Mouse (Mus musculus): ENCODE data around the gene Pxdc1. TPM values are rescaled to one million over a fixed set of nuclear protein-coding genes. Genes with fewer than 3 reads are reported as not detected.
A peak's percentile ranks its signal among the peaks of the same experiment; 100 is the strongest.

The Pxdc1 gene
- polyA plus RNA-seq, 1 experiment from 2014 or later = 19.3 TPM

- H3K27me3 ChIP-seq (ENCODE audit: control insufficient read depth, insufficient read depth, low read length) = no peaks in the 10 kb centered on the region
- peak overlapping the region; percentile 55 for H3K27ac ChIP-seq (ENCODE audit: low read length)
- WGBS = 59% methylated on average over 9 of the region's 9 CpGs
- no peaks in the 10 kb centered on the region for H3K36me3 ChIP-seq (ENCODE audit: control insufficient read depth, insufficient read depth)
- no peak overlapping the region for H3K9ac ChIP-seq (ENCODE audit: low read length)
- H3K4me3 ChIP-seq (ENCODE audit: low read length) = no peak overlapping the region
- no peak for ATAC-seq (replicated peaks; ENCODE audit: extremely low read depth, insufficient read depth, low FRiP score)
- H3K4me2 ChIP-seq (ENCODE audit: low read depth, low read length) = peak overlapping the region; percentile 24; the same call in 1 of the 2 replicates
- no peaks in the 10 kb centered on the region for H3K9me3 ChIP-seq (replicated peaks; ENCODE audit: control insufficient read depth, low read length)
- peaks cover 12% of the 10 kb centered on the region for H3K4me1 ChIP-seq (ENCODE audit: control insufficient read depth, insufficient read depth, low read length)
These were observed 30.0 kb upstream of the Pxdc1 start for GRCm38 (mm10) chr13:34683270-34683669.

- 68% methylated on average over 5 of the region's 5 CpGs for WGBS
- Histone ChIP-seq H3K4me1 (ENCODE audit: control insufficient read depth, insufficient read depth, low read length) (0 out of 2 replicates have a peak, but pooled peaks cover 2% of the 10 kb centered on the region), H3K9me3 (replicated peaks; ENCODE audit: control insufficient read depth, low read length) (no peaks in the 10 kb centered on the region), H3K4me3 (ENCODE audit: low read length) (no peak overlapping the region), H3K36me3 (ENCODE audit: control insufficient read depth, insufficient read depth) (no peaks in the 10 kb centered on the region), H3K9ac (ENCODE audit: low read length) (no peak overlapping the region), H3K27me3 (ENCODE audit: control insufficient read depth, insufficient read depth, low read length) (no peaks in the 10 kb centered on the region), H3K27ac (ENCODE audit: low read length) (peak overlapping the region; percentile 1; the same call in 1 of the 2 replicates), H3K4me2 (ENCODE audit: low read depth, low read length) (no peak overlapping the region)
- ATAC-seq (replicated peaks; ENCODE audit: extremely low read depth, insufficient read depth, low FRiP score) = no peak
These were observed 23.2 kb upstream of the Pxdc1 start for GRCm38 (mm10) chr13:34676507-34676906.

- H3K9ac ChIP-seq (ENCODE audit: low read length) = no peak overlapping the region
- H3K27me3 ChIP-seq (ENCODE audit: control insufficient read depth, insufficient read depth, low read length) = no peaks in the 10 kb centered on the region
- H3K27ac ChIP-seq (ENCODE audit: low read length) = peak overlapping the region; percentile 40
- H3K4me2 ChIP-seq (ENCODE audit: low read depth, low read length) = no peak overlapping the region
- H3K36me3 ChIP-seq (ENCODE audit: control insufficient read depth, insufficient read depth) = no peaks in the 10 kb centered on the region
- no peak for ATAC-seq (replicated peaks; ENCODE audit: extremely low read depth, insufficient read depth, low FRiP score)
- whole genome bisulfite sequencing = 51% methylated on average over 7 of the region's 7 CpGs
- no peaks in the 10 kb centered on the region for H3K9me3 ChIP-seq (replicated peaks; ENCODE audit: control insufficient read depth, low read length)
- H3K4me1 ChIP-seq (ENCODE audit: control insufficient read depth, insufficient read depth, low read length) = 0 out of 2 replicates have a peak, but pooled peaks cover 2% of the 10 kb centered on the region
- no peak overlapping the region for H3K4me3 ChIP-seq (ENCODE audit: low read length)
These were observed 22.6 kb upstream of the Pxdc1 start for GRCm38 (mm10) chr13:34675847-34676383.

GRCm38 (mm10) chr13:34673354-34673753 is 20.1 kb upstream of the Pxdc1 start:
- H3K36me3 ChIP-seq (ENCODE audit: control insufficient read depth, insufficient read depth) = no peaks in the 10 kb centered on the region
- H3K4me2 ChIP-seq (ENCODE audit: low read depth, low read length) = no peak overlapping the region
- no peaks in the 10 kb centered on the region for H3K27me3 ChIP-seq (ENCODE audit: control insufficient read depth, insufficient read depth, low read length)
- H3K4me3 ChIP-seq (ENCODE audit: low read length) = no peak overlapping the region
- H3K9ac ChIP-seq (ENCODE audit: low read length) = no peak overlapping the region
- ATAC-seq (replicated peaks; ENCODE audit: extremely low read depth, insufficient read depth, low FRiP score) = no peak
- WGBS = 73% methylated on average over 5 of the region's 5 CpGs
- no peak overlapping the region for H3K27ac ChIP-seq (ENCODE audit: low read length)
- 0 out of 2 replicates have a peak, but pooled peaks cover 2% of the 10 kb centered on the region for H3K4me1 ChIP-seq (ENCODE audit: control insufficient read depth, insufficient read depth, low read length)
- H3K9me3 ChIP-seq (replicated peaks; ENCODE audit: control insufficient read depth, low read length) = no peaks in the 10 kb centered on the region

- Histone ChIP-seq H3K4me1 (ENCODE audit: control insufficient read depth, insufficient read depth, low read length) (no peaks in the 10 kb centered on the region), H3K9me3 (replicated peaks; ENCODE audit: control insufficient read depth, low read length) (0 out of 2 replicates have a peak, but pooled peaks cover 3% of the 10 kb centered on the region), H3K4me3 (ENCODE audit: low read length) (no peak overlapping the region), H3K27me3 (ENCODE audit: control insufficient read depth, insufficient read depth, low read length) (no peaks in the 10 kb centered on the region), H3K27ac (ENCODE audit: low read length) (no peak overlapping the region), H3K4me2 (ENCODE audit: low read depth, low read length) (no peak overlapping the region), H3K9ac (ENCODE audit: low read length) (no peak overlapping the region), H3K36me3 (ENCODE audit: control insufficient read depth, insufficient read depth) (no peaks in the 10 kb centered on the region)
- 65% methylated on average over 16 of the region's 16 CpGs for whole genome bisulfite sequencing
- ATAC-seq (replicated peaks; ENCODE audit: extremely low read depth, insufficient read depth, low FRiP score) = no peak
These were observed 16.9 kb upstream of the Pxdc1 start for GRCm38 (mm10) chr13:34669919-34670865.

- H3K9me3 ChIP-seq (replicated peaks; ENCODE audit: control insufficient read depth, low read length) = 0 out of 2 replicates have a peak, but pooled peaks cover 3% of the 10 kb centered on the region
- WGBS = 58% methylated on average over 8 of the region's 8 CpGs
- H3K36me3 ChIP-seq (ENCODE audit: control insufficient read depth, insufficient read depth) = no peaks in the 10 kb centered on the region
- no peak overlapping the region for H3K4me3 ChIP-seq (ENCODE audit: low read length)
- H3K4me2 ChIP-seq (ENCODE audit: low read depth, low read length) = no peak overlapping the region
- H3K9ac ChIP-seq (ENCODE audit: low read length) = no peak overlapping the region
- no peak overlapping the region for H3K27ac ChIP-seq (ENCODE audit: low read length)
- H3K27me3 ChIP-seq (ENCODE audit: control insufficient read depth, insufficient read depth, low read length) = no peaks in the 10 kb centered on the region
- H3K4me1 ChIP-seq (ENCODE audit: control insufficient read depth, insufficient read depth, low read length) = no peaks in the 10 kb centered on the region
- no peak for ATAC-seq (replicated peaks; ENCODE audit: extremely low read depth, insufficient read depth, low FRiP score)
These were observed 13.9 kb upstream of the Pxdc1 start for GRCm38 (mm10) chr13:34667197-34667596.

GRCm38 (mm10) chr13:34665074-34665473 is 11.8 kb upstream of the Pxdc1 start:
- Histone ChIP-seq H3K4me3 (ENCODE audit: low read length) (no peak overlapping the region), H3K27ac (ENCODE audit: low read length) (no peak overlapping the region), H3K9me3 (replicated peaks; ENCODE audit: control insufficient read depth, low read length) (0 out of 2 replicates have a peak, but pooled peaks cover 3% of the 10 kb centered on the region), H3K9ac (ENCODE audit: low read length) (no peak overlapping the region), H3K4me2 (ENCODE audit: low read depth, low read length) (no peak overlapping the region), H3K27me3 (ENCODE audit: control insufficient read depth, insufficient read depth, low read length) (no peaks in the 10 kb centered on the region), H3K4me1 (ENCODE audit: control insufficient read depth, insufficient read depth, low read length) (no peaks in the 10 kb centered on the region), H3K36me3 (ENCODE audit: control insufficient read depth, insufficient read depth) (no peaks in the 10 kb centered on the region)
- WGBS = 80% methylated on average over 4 of the region's 4 CpGs
- ATAC-seq (replicated peaks; ENCODE audit: extremely low read depth, insufficient read depth, low FRiP score) = no peak

GRCm38 (mm10) chr13:34663762-34664161 is 10.5 kb upstream of the Pxdc1 start:
- ATAC-seq (replicated peaks; ENCODE audit: extremely low read depth, insufficient read depth, low FRiP score) = no peak
- 76% methylated on average over 6 of the region's 6 CpGs for WGBS
- H3K36me3 ChIP-seq (ENCODE audit: control insufficient read depth, insufficient read depth) = no peaks in the 10 kb centered on the region

GRCm38 (mm10) chr13:34659507-34659906 is 6.2 kb upstream of the Pxdc1 start:
- H3K27me3 ChIP-seq (ENCODE audit: control insufficient read depth, insufficient read depth, low read length) = no peaks in the 10 kb centered on the region
- WGBS = 40% methylated on average over 4 of the region's 4 CpGs
- ATAC-seq (replicated peaks; ENCODE audit: extremely low read depth, insufficient read depth, low FRiP score) = no peak
- H3K4me2 ChIP-seq (ENCODE audit: low read depth, low read length) = no peak overlapping the region
- no peaks in the 10 kb centered on the region for H3K36me3 ChIP-seq (ENCODE audit: control insufficient read depth, insufficient read depth)
- no peaks in the 10 kb centered on the region for H3K9me3 ChIP-seq (replicated peaks; ENCODE audit: control insufficient read depth, low read length)
- H3K9ac ChIP-seq (ENCODE audit: low read length) = no peak overlapping the region
- H3K27ac ChIP-seq (ENCODE audit: low read length) = no peak overlapping the region
- no peaks in the 10 kb centered on the region for H3K4me1 ChIP-seq (ENCODE audit: control insufficient read depth, insufficient read depth, low read length)
- H3K4me3 ChIP-seq (ENCODE audit: low read length) = no peak overlapping the region

More at GRCm38 (mm10) chr13:34663762-34664161, 10.5 kb upstream of the Pxdc1 start:
- H3K9ac ChIP-seq (ENCODE audit: low read length) = no peak overlapping the region
- H3K4me3 ChIP-seq (ENCODE audit: low read length) = no peak overlapping the region
- no peaks in the 10 kb centered on the region for H3K4me1 ChIP-seq (ENCODE audit: control insufficient read depth, insufficient read depth, low read length)
- 0 out of 2 replicates have a peak, but pooled peaks cover 3% of the 10 kb centered on the region for H3K9me3 ChIP-seq (replicated peaks; ENCODE audit: control insufficient read depth, low read length)
- H3K4me2 ChIP-seq (ENCODE audit: low read depth, low read length) = no peak overlapping the region
- no peak overlapping the region for H3K27ac ChIP-seq (ENCODE audit: low read length)
- H3K27me3 ChIP-seq (ENCODE audit: control insufficient read depth, insufficient read depth, low read length) = no peaks in the 10 kb centered on the region

Data from heart, embryonic 16.5 days (tissue).